31 mouse cellular contexts compared by ENCODE assay signal in the genomic region with DNA sequence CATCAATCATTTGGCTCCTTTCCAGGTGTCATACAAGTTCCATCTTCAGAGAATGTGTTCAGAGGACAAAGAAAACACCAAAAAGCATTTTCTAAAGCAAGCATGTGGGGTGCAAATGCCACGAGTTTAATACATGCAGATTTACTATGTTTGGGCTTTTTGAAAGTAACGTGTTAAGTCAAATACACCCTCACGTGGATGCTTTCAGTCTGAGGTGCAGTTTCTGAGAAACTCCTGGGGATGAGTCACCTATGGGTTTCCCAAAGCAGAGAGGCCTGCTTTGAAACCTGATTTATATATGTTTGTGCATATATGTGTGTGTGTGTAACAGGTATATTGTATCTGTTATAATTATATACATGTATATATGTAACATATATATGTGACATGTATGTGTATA.
"Had no signal": no experiment of that assay in that cellular context is flagged by ENCODE, and none has a peak within 500 bp of the region (broad histone marks: within the 10 kb centered on the region; RNA-seq: fewer than 3 reads in every experiment).

No protein-coding gene starts in this region.

- H3K36me3 ChIP-seq: heart, embryonic 12.5 days; heart, embryonic 13.5 days; heart, embryonic 15.5 days; hindbrain, embryonic 10.5 days; hindbrain, embryonic 12.5 days; hindbrain, embryonic 13.5 days; hindbrain, embryonic 15.5 days; intestine, embryonic 15.5 days; kidney, embryonic 15.5 days had no signal

- H3K4me2 ChIP-seq: heart, embryonic 11.5 days; heart, embryonic 12.5 days; heart, embryonic 13.5 days; heart, embryonic 15.5 days; intestine, embryonic 15.5 days; kidney, embryonic 15.5 days had no signal

- H3K27me3 ChIP-seq: heart, embryonic 12.5 days; heart, embryonic 13.5 days; heart, embryonic 15.5 days; hindbrain, embryonic 12.5 days; hindbrain, embryonic 13.5 days; hindbrain, embryonic 15.5 days; intestine, embryonic 15.5 days; kidney, embryonic 15.5 days had no signal

- H3K9ac ChIP-seq: heart, embryonic 12.5 days; heart, embryonic 13.5 days; heart, embryonic 15.5 days; hindbrain, embryonic 12.5 days; hindbrain, embryonic 13.5 days; hindbrain, embryonic 14.5 days; hindbrain, embryonic 15.5 days; intestine, embryonic 15.5 days; kidney, embryonic 15.5 days had no signal

- DNase-seq: heart, postnatal 10 days; heart, postnatal 14 days; heart, postnatal 36 days; heart, postnatal 4 days; kidney, adult 11 months; kidney, adult 18-20 months; kidney, adult 2 months; kidney, adult 8-10 months; kidney, adult 9 months; kidney, postnatal 10 days; kidney, postnatal 14 days; kidney, postnatal 25 days; kidney, postnatal 36 days; kidney, postnatal 4 days; layer of hippocampus, adult 9-11 months; layer of hippocampus, postnatal 36 days had no signal

- H3K4me3 ChIP-seq: heart, embryonic 12.5 days; heart, embryonic 13.5 days; heart, embryonic 15.5 days; hindbrain, embryonic 12.5 days; hindbrain, embryonic 13.5 days; hindbrain, embryonic 15.5 days; intestine, embryonic 15.5 days; kidney, embryonic 15.5 days; layer of hippocampus, adult 2 months; left cerebral cortex, adult 2 months had no signal

- H3K27ac ChIP-seq: heart, embryonic 13.5 days; heart, embryonic 15.5 days; hindbrain, embryonic 12.5 days; hindbrain, embryonic 14.5 days; hindbrain, embryonic 15.5 days; hindbrain, postnatal 0 days; intestine, embryonic 15.5 days; kidney, embryonic 15.5 days; kidney, postnatal 0 days; layer of hippocampus, adult 2 months; left cerebral cortex, adult 2 months had no signal

- H3K4me1 ChIP-seq: heart, embryonic 12.5 days; heart, embryonic 13.5 days; heart, embryonic 15.5 days; intestine, embryonic 15.5 days; kidney, embryonic 15.5 days had no signal

- H3K9me3 ChIP-seq: heart, embryonic 12.5 days; heart, embryonic 13.5 days; heart, embryonic 15.5 days; hindbrain, embryonic 10.5 days; hindbrain, embryonic 12.5 days; hindbrain, embryonic 13.5 days; hindbrain, embryonic 15.5 days; intestine, embryonic 15.5 days; kidney, embryonic 15.5 days had no signal
